Mouse (Mus musculus) megakaryocyte, embryonic 14.5 days (primary cell): Measurements from ENCODE around the gene Top3a. TPM values are rescaled to one million over a fixed set of nuclear protein-coding genes. Genes with fewer than 3 reads are reported as not detected.

Experiments
- H3K27me3 ChIP-seq: replicated peaks from 2 replicates; pipeline ENCODE3; 2012; ENCODE audit warnings: inconsistent platforms
- H3K36me3 ChIP-seq: replicated peaks from 2 replicates; pipeline ENCODE3; 2012; ENCODE audit warnings: low read length, inconsistent platforms, mixed read lengths
- H3K4me1 ChIP-seq: 2 replicates; pipeline ENCODE4 v1.6.1; 2012; ENCODE audit warnings: inconsistent platforms
- H3K4me3 ChIP-seq: replicated peaks from 2 replicates; pipeline ENCODE3; 2012; ENCODE audit warnings: moderate library complexity, mild to moderate bottlenecking, inconsistent platforms
- H3K9me3 ChIP-seq: 2 replicates; pipeline ENCODE4 v1.6.1; 2012; ENCODE audit warnings: inconsistent platforms
- FLI1 ChIP-seq: IDR thresholded peaks from 2 replicates; pipeline ENCODE4 v1.6.1; 2012; ENCODE audit warnings: low read length, inconsistent platforms, mixed read lengths
- GATA1 ChIP-seq: IDR thresholded peaks from 3 replicates; pipeline ENCODE4 v1.6.1; 2012; ENCODE audit warnings: mixed read lengths, low read length, inconsistent platforms, borderline replicate concordance
- polyA plus RNA-seq: library from polyadenylated mRNA; stranded (reverse); fragments of >175 nt; gene quantifications from 2 replicates; pipeline ENCODE4 v1.2.3, GENCODE M21; 2012; ENCODE audit warnings: low replicate concordance; ENCODE audit not compliant: insufficient read depth

Gene Top3a
- polyA plus RNA-seq, 1 experiment, result 1.9 TPM

- H3K4me3 ChIP-seq, result no peak overlapping the region
- H3K27me3 ChIP-seq, result no peaks in the 10 kb centered on the region
- H3K9me3 ChIP-seq, result no peaks in the 10 kb centered on the region
- peaks cover 99% of the 10 kb centered on the region for H3K36me3 ChIP-seq
- TF ChIP-seq FLI1 (no peak), GATA1 (no peak)
- no peaks in the 10 kb centered on the region for H3K4me1 ChIP-seq
Measured at GRCm38 (mm10) chr11:60719263-60719662, 57.9 kb downstream of the Top3a start.

DNA sequence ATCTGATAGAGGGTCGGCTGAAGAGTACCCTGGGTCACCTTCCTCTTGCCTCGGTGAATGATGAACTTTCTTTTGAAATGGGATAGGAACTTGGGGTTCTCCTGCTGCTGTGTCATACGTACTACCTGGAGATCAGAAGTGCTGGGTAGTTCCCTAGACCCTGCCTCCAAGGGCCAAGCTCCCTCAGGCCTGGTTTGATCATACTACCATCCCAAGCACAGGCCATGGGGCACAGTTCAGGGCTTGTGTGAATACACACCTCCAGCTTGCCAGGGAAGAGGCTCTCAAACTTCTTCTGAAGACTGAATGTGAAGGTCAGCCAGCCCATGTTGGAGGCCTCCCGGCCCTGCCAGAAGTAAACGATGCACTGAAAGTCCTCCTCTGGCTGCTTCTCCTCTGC lies 61.3 kb downstream of the Top3a start:
- Histone ChIP-seq H3K36me3 (peaks cover 99% of the 10 kb centered on the region), H3K9me3 (no peaks in the 10 kb centered on the region), H3K4me3 (no peak overlapping the region), H3K4me1 (no peaks in the 10 kb centered on the region), H3K27me3 (no peaks in the 10 kb centered on the region)
- no peak for TF ChIP-seq FLI1
- TF ChIP-seq GATA1, result no peak

DNA sequence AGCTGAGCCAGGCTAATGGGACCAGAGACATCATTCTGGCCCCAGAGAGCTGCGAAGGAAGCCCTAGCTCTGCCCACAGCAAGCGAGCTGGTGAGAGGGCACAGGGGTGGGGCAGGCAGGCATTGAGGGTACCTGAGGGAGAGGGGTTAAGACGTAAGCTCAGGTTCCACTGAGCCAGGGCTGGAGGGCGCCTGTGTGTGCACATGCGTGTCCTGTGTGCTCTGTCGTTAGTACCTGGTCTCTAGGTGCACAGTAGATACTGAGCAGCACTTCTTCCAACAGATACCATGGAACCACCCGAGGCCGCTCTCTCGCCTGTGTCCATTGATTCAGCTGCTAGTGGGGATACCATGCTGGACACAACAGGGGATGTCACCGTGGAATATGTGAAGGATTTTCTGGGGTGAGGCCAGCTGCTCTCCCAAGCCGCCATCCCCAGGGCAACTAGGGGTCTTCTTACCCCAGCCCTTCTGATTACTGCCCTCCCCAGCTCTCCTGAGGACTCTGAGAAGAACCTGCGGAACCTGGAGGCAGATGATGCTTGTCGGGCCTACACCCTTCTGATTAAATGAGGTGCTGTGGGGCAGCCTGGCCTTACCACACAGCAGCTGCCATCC lies 64.4 kb downstream of the Top3a start:
- Histone ChIP-seq H3K4me1 (peaks cover 4% of the 10 kb centered on the region; the same call in 1 of the 2 replicates), H3K9me3 (no peaks in the 10 kb centered on the region), H3K27me3 (no peaks in the 10 kb centered on the region), H3K36me3 (peaks cover 100% of the 10 kb centered on the region), H3K4me3 (no peak overlapping the region)
- TF ChIP-seq GATA1, result no peak
- TF ChIP-seq FLI1, result no peak

- no peaks in the 10 kb centered on the region for H3K9me3 ChIP-seq
- no peaks in the 10 kb centered on the region for H3K27me3 ChIP-seq
- no peak for TF ChIP-seq GATA1
- TF ChIP-seq FLI1, result no peak
- H3K4me1 ChIP-seq, result peaks cover 10% of the 10 kb centered on the region; the same call in 1 of the 2 replicates
- no peak overlapping the region for H3K4me3 ChIP-seq
- peaks cover 100% of the 10 kb centered on the region for H3K36me3 ChIP-seq
Measured at GRCm38 (mm10) chr11:60712040-60712439, 65.1 kb downstream of the Top3a start.

GRCm38 (mm10) chr11:60711218-60711617 lies 65.9 kb downstream of the Top3a start:
- Histone ChIP-seq H3K36me3 (peaks cover 100% of the 10 kb centered on the region), H3K4me1 (peaks cover 13% of the 10 kb centered on the region; the same call in 1 of the 2 replicates), H3K27me3 (no peaks in the 10 kb centered on the region), H3K4me3 (no peak overlapping the region), H3K9me3 (no peaks in the 10 kb centered on the region)
- TF ChIP-seq GATA1 (no peak), FLI1 (no peak)

DNA sequence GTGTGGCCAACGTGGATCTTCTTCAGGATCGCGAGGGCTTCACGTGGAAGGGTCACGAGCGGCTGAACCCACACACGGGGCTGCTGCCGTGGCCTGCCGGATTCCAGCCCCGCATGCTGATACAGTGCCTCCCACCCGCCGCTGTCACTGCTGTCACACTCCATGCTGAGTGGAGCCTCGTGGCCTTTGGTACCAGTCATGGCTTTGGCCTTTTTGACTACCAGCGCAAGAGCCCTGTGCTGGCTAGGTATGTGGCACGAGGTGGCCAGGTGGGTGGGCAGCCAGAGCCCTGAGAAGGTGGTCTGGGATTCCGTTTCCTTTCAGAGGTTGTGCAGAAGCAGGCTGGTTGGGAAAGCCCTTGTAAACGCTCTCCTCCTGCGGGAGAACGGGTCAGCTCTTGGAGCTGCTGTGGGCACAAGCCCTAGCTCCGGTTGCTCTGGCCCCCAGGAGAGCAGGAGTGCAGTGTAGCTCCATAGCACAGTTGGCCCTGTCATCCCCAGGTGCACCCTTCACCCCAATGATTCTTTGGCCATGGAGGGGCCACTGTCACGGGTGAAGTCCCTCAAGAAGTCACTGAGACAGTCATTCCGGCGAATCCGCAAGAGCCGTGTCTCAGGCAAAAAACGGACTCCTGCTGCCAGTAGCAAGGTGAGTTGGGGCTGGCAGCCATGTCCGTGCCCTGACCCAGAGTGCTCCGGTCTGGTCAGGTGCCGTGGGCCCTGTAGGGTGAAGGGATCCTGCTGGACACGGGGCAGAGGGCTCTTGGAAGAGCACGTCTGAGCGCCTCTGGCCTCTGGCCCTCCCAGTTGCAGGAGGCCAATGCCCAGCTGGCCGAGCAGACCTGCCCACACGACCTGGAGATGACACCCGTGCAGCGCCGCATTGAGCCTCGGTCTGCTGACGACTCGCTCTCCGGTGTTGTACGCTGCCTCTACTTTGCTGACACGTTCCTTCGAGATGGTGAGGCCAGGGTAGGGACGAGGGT lies 67.4 kb downstream of the Top3a start:
- Histone ChIP-seq H3K4me3 (peak overlapping the region; percentile 59), H3K36me3 (peaks cover 98% of the 10 kb centered on the region), H3K9me3 (no peaks in the 10 kb centered on the region), H3K27me3 (no peaks in the 10 kb centered on the region), H3K4me1 (peaks cover 13% of the 10 kb centered on the region; the same call in 1 of the 2 replicates)
- TF ChIP-seq FLI1 (no peak), GATA1 (no peak)

- Histone ChIP-seq H3K4me3 (no peak overlapping the region), H3K9me3 (no peaks in the 10 kb centered on the region), H3K4me1 (peaks cover 21% of the 10 kb centered on the region), H3K27me3 (peaks cover 5% of the 10 kb centered on the region), H3K36me3 (peaks cover 96% of the 10 kb centered on the region)
- TF ChIP-seq GATA1, result no peak
- no peak for TF ChIP-seq FLI1
Measured at GRCm38 (mm10) chr11:60708631-60709030, 68.5 kb downstream of the Top3a start.

DNA sequence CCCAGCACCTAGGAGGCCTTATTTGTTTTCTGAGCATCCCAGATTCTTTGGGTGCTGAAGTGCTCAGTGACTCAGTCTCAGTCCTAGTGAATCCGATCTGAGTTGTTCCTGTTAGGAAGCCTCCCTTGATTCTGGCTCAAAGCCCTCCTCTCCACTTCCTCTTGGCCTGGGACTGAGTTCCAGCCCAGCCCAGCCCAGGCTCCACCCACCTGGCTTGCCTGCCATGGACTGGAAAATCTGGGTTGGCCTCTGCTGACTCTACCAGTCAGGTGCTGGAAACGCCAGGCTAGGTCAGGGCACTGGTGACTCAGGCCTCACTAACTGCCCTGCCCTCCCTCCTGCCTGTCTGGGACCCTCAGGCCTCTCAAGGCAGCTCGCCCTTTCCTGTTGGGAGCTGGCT lies 69.5 kb downstream of the Top3a start:
- H3K36me3 ChIP-seq, result peaks cover 87% of the 10 kb centered on the region
- TF ChIP-seq GATA1 (no peak), FLI1 (no peak)
- H3K4me1 ChIP-seq, result peaks cover 30% of the 10 kb centered on the region
- H3K27me3 ChIP-seq, result peaks cover 7% of the 10 kb centered on the region
- H3K4me3 ChIP-seq, result no peak overlapping the region
- no peaks in the 10 kb centered on the region for H3K9me3 ChIP-seq

DNA sequence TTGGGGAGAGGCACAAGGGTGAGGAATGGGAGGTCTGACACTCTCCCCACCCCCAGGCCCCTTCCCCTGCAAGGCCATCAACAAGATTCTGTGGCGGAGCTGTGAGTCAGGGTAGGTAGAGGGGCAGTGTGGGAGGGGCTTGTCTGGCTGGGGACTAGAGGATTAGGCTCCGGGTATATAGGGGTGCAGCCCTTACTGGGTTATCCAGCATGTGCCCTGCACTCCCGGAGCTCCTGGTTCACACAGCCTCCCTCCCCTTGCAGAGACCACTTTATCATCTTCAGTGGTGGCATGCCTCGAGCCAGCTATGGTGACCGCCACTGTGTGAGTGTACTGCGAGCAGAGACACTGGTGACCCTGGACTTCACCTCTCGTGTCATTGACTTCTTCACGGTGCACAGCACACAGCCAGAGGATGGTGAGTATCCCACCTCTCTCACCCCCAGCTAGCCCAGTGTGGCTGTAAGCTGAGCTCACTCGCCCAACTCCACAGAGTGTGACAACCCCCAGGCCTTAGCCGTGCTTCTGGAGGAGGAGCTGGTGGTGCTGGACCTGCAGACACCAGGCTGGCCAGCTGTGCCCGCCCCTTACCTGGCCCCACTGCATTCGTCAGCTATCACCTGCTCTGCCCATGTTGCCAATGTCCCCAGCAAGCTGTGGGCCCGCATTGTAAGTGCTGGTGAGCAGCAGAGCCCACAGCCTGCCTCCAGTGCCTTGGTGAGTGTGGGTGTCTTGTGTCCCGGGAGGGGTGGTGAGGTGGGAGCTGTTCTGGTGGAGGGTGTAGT lies 70.3 kb downstream of the Top3a start:
- TF ChIP-seq GATA1, result no peak
- no peak for TF ChIP-seq FLI1
- Histone ChIP-seq H3K4me3 (no peak overlapping the region), H3K36me3 (peaks cover 79% of the 10 kb centered on the region), H3K9me3 (no peaks in the 10 kb centered on the region), H3K4me1 (peaks cover 38% of the 10 kb centered on the region), H3K27me3 (peaks cover 11% of the 10 kb centered on the region)

DNA sequence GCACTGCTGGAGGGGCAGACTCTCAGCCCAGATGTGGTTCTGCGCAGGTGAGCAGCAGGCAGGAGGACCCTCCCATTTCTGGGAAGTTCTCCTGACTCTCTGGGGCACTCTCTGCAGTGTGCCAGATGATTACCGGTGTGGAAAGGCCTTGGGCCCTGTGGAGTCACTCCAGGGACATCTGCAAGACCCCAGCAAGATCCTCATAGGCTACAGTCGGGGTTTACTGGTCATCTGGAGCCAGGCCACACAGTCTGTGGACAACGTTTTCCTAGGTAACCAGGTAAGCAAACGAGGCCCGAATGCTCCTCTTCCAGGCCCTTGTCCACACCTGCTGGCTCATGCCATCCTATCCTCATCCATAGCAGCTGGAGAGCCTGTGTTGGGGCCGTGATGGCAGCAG lies 71.1 kb downstream of the Top3a start:
- Histone ChIP-seq H3K27me3 (peaks cover 15% of the 10 kb centered on the region), H3K9me3 (no peaks in the 10 kb centered on the region), H3K4me1 (peaks cover 46% of the 10 kb centered on the region), H3K36me3 (peaks cover 71% of the 10 kb centered on the region), H3K4me3 (no peak overlapping the region)
- TF ChIP-seq GATA1 (no peak), FLI1 (no peak)
